In the genomic region with DNA sequence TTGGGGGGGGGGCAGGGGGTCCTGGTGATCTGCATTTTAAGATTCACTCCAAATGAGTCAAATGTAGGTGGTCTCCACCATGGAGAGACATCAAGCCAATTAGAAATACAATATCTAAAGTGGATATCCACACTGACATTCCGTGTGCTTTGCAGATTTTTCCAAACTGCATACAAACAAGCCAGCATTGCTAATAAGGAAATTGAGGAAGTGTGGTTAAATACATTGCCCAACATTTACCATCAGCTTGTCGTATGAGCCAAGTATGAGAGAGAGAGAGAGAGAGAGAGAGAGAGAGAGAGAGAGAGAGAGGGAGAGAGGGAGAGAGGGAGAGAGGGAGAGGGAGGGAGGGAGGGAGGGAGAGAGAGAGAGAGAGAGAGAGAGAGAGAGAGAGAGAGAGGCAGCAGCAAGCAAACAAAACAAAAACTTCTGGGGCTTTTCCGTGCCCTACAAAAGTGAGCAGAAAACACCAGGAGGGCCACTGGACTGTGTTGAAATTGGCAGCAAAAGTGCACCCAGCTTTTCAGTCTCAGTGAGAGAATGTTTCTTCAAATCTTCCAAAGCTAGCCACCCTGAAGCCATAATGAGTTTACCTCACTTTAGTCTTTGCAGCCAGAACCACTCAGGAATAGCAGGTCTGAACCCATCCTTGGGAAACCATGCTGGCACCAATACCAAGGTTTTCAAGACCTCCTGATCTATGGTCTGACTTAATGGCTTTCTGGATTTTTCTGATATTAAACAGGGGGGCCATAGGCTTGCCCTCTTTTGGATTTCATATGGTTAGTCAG, we compare ENCODE assay signal across 18 mouse cellular contexts. TPM values are rescaled to one million over a fixed set of nuclear protein-coding genes. Genes with fewer than 3 reads are reported as not detected.
A peak's percentile ranks its signal among the peaks of the same experiment; 100 is the strongest.
DNase-seq lines count a peak whose midpoint lies in the region; ATAC-seq and TF ChIP-seq lines count a peak whose summit lies in the region.
"Had no signal": no experiment of that assay in that cellular context is flagged by ENCODE, and none has a peak within 500 bp of the region (broad histone marks: within the 10 kb centered on the region; RNA-seq: fewer than 3 reads in every experiment).

No protein-coding gene starts in this region.

- no peak overlapping the region for H3K4me3 ChIP-seq in embryonic facial prominence, embryonic 14.5 days (ENCODE audit: low read depth, low read length)
- H3K4me3 ChIP-seq in embryonic facial prominence, embryonic 10.5 days, result no peak overlapping the region
- no peak overlapping the region for H3K4me3 ChIP-seq in lung, postnatal 0 days (ENCODE audit: low read depth, low read length)
- H3K4me3 ChIP-seq: embryonic facial prominence, embryonic 12.5 days; heart, embryonic 15.5 days; hindbrain, embryonic 10.5 days; lung, embryonic 15.5 days had no signal

- peak; percentile 13 for DNase-seq in embryonic facial prominence, embryonic 14.5 days (ENCODE audit: low spot score)
- DNase-seq in embryonic facial prominence, embryonic 10.5 days (ENCODE audit: low spot score), result no peak
- peak; percentile 67 for DNase-seq in lung, postnatal 0 days (ENCODE audit: low spot score)
- DNase-seq in lung, postnatal 14 days, result no peak
- DNase-seq in right cerebral cortex, adult 2 months (ENCODE audit: low spot score in 2 of 2), result no peak
- no peak for DNase-seq in urinary bladder, postnatal 25 days (ENCODE audit: low spot score)
- no peak for DNase-seq in adrenal gland, postnatal 14 days
- DNase-seq: cerebellum, adult 11-12 months; cerebellum, postnatal 25 days; heart, adult 11 months; kidney, adult 8-10 months; kidney, postnatal 4 days had no signal

- 34% methylated on average over 3 of the region's 3 CpGs for WGBS in embryonic facial prominence, embryonic 14.5 days
- 57% methylated on average over 3 of the region's 3 CpGs for WGBS in embryonic facial prominence, embryonic 10.5 days
- 43% methylated on average over 3 of the region's 3 CpGs for WGBS in lung, postnatal 0 days

- no peak overlapping the region for H3K4me2 ChIP-seq in embryonic facial prominence, embryonic 14.5 days (ENCODE audit: low read depth, low read length)
- H3K4me2 ChIP-seq in lung, postnatal 0 days (replicated peaks; ENCODE audit: low read depth, low read length), result no peak overlapping the region
- H3K4me2 ChIP-seq: embryonic facial prominence, embryonic 12.5 days; heart, embryonic 15.5 days; lung, embryonic 15.5 days had no signal

- no peak overlapping the region; the same call in 1 of the 2 replicates for H3K27ac ChIP-seq in embryonic facial prominence, embryonic 14.5 days (replicated peaks; ENCODE audit: low read depth, low read length)
- no peak overlapping the region for H3K27ac ChIP-seq in embryonic facial prominence, embryonic 10.5 days (replicated peaks)
- H3K27ac ChIP-seq in lung, postnatal 0 days (ENCODE audit: low read length), result no peak overlapping the region
- H3K27ac ChIP-seq: embryonic facial prominence, embryonic 12.5 days; heart, embryonic 15.5 days; hindbrain, embryonic 10.5 days; lung, embryonic 15.5 days had no signal

- no peak for TF ChIP-seq EP300 in lung, postnatal 0 days (IDR thresholded peaks at IDR 0.05)

- H3K9ac ChIP-seq in embryonic facial prominence, embryonic 14.5 days (ENCODE audit: low read depth, low read length), result no peak overlapping the region
- no peak overlapping the region for H3K9ac ChIP-seq in lung, postnatal 0 days (replicated peaks; ENCODE audit: low read depth)
- H3K9ac ChIP-seq: embryonic facial prominence, embryonic 12.5 days; heart, embryonic 15.5 days; lung, embryonic 15.5 days had no signal

- no peak for ATAC-seq in embryonic facial prominence, embryonic 14.5 days (ENCODE audit: low read depth)
- no peak; the same call in 1 of the 2 replicates for ATAC-seq in lung, postnatal 0 days
- peak; percentile 90 for ATAC-seq in granulocyte monocyte progenitor cell, adult 5-6 weeks (replicated peaks; ENCODE audit: poor library complexity, severe bottlenecking)

- H3K9me3 ChIP-seq in embryonic facial prominence, embryonic 14.5 days (ENCODE audit: control insufficient read depth, low read length), result no peaks in the 10 kb centered on the region
- no peaks in the 10 kb centered on the region for H3K9me3 ChIP-seq in embryonic facial prominence, embryonic 10.5 days
- H3K9me3 ChIP-seq in lung, postnatal 0 days (ENCODE audit: low read length), result no peaks in the 10 kb centered on the region
- H3K9me3 ChIP-seq: embryonic facial prominence, embryonic 12.5 days; heart, embryonic 15.5 days; hindbrain, embryonic 10.5 days; lung, embryonic 15.5 days had no signal

- H3K27me3 ChIP-seq in embryonic facial prominence, embryonic 14.5 days (replicated peaks; ENCODE audit: control insufficient read depth, insufficient read depth, low read length), result no peaks in the 10 kb centered on the region
- H3K27me3 ChIP-seq in embryonic facial prominence, embryonic 10.5 days (replicated peaks; ENCODE audit: low read depth, poor library complexity, severe bottlenecking), result no peaks in the 10 kb centered on the region
- no peaks in the 10 kb centered on the region for H3K27me3 ChIP-seq in lung, postnatal 0 days (replicated peaks; ENCODE audit: insufficient read depth, low read length)
- H3K27me3 ChIP-seq: CH12.LX; embryonic facial prominence, embryonic 12.5 days; heart, embryonic 15.5 days; lung, embryonic 15.5 days had no signal

- no peaks in the 10 kb centered on the region for H3K36me3 ChIP-seq in embryonic facial prominence, embryonic 14.5 days (ENCODE audit: control insufficient read depth, insufficient read depth, low read length)
- no peaks in the 10 kb centered on the region for H3K36me3 ChIP-seq in embryonic facial prominence, embryonic 10.5 days (replicated peaks)
- H3K36me3 ChIP-seq in lung, postnatal 0 days (ENCODE audit: insufficient read depth, low read length), result no peaks in the 10 kb centered on the region
- H3K36me3 ChIP-seq: embryonic facial prominence, embryonic 12.5 days; heart, embryonic 15.5 days; hindbrain, embryonic 10.5 days; lung, embryonic 15.5 days had no signal

- TF ChIP-seq CTCF in lung, postnatal 0 days (IDR thresholded peaks at IDR 0.05), result no peak

- H3K4me1 ChIP-seq in embryonic facial prominence, embryonic 14.5 days (ENCODE audit: control insufficient read depth, insufficient read depth, low read length), result peaks cover 3% of the 10 kb centered on the region; the same call in 1 of the 2 replicates
- H3K4me1 ChIP-seq in embryonic facial prominence, embryonic 10.5 days, result no peaks in the 10 kb centered on the region
- no peaks in the 10 kb centered on the region for H3K4me1 ChIP-seq in lung, postnatal 0 days (ENCODE audit: insufficient read depth, low read depth, low read length)
- H3K4me1 ChIP-seq: embryonic facial prominence, embryonic 12.5 days; heart, embryonic 15.5 days had no signal

RNA-seq across cellular contexts. Expression of a gene that starts 33.2 kb away (rescaled TPM):
- polyA plus RNA-seq in embryonic facial prominence, embryonic 14.5 days (2014; fragmentation: Nextera tagmentation; extraction: Ambion mirVana), result 15.2 and 19.6 TPM in 2 replicates
- 7.4 and 8.2 TPM in 2 replicates for polyA plus RNA-seq in embryonic facial prominence, embryonic 10.5 days (2016; fragmentation: Nextera tagmentation; extraction: Ambion mirVana)
- 16.3 and 20.0 TPM in 2 replicates for polyA plus RNA-seq in lung, postnatal 0 days (2015; fragmentation: Nextera tagmentation; extraction: Ambion mirVana)
- total RNA-seq in granulocyte monocyte progenitor cell, adult 5-6 weeks (2014; fragmentation: Nextera tagmentation), result 10.8 and 16.2 TPM in 2 replicates
- 51.3 and 58.9 TPM in 2 replicates for total RNA-seq in granulocyte monocyte progenitor cell, adult 5-6 weeks (2017)
- 17.3 and 28.2 TPM in 2 replicates for total RNA-seq in adrenal gland, postnatal 14 days (2021)

Comparison
In these comparisons a context has a peak if more than half of its experiments do, and no peak if none do; other contexts are left out.
1. DNase-seq: peak in embryonic facial prominence, embryonic 14.5 days (single experiment) and lung, postnatal 0 days (single experiment); none in embryonic facial prominence, embryonic 10.5 days (single experiment), lung, postnatal 14 days (single experiment), right cerebral cortex, adult 2 months (0 of 2), urinary bladder, postnatal 25 days (single experiment) and adrenal gland, postnatal 14 days (single experiment).